Comparison of ENCODE assay signal across 24 mouse cellular contexts in genomic region chr15:102089914-102090585, GRCm38 (mm10). TPM values are rescaled to one million over a fixed set of nuclear protein-coding genes. Genes with fewer than 3 reads are reported as not detected.
A peak's percentile ranks its signal among the peaks of the same experiment; 100 is the strongest.
DNase-seq lines count a peak whose midpoint lies in the region; ATAC-seq and TF ChIP-seq lines count a peak whose summit lies in the region.
"Had no signal": no experiment of that assay in that cellular context is flagged by ENCODE, and none has a peak within 500 bp of the region (broad histone marks: within the 10 kb centered on the region; RNA-seq: fewer than 3 reads in every experiment).

No protein-coding gene starts in this region.

- TF ChIP-seq CTCF in midbrain, postnatal 0 days (IDR thresholded peaks at IDR 0.05) = no peak

- no peak for DNase-seq in heart, adult 8-10 months (ENCODE audit: low spot score)
- no peak for DNase-seq in limb, embryonic 10.5 days (ENCODE audit: low spot score)
- DNase-seq in midbrain, embryonic 11.5 days (ENCODE audit: low spot score, missing footprints) = peak; percentile 71
- DNase-seq in midbrain, postnatal 0 days (ENCODE audit: low spot score) = no peak
- DNase-seq in B cell, adult 2 months = no peak
- DNase-seq: adrenal gland, adult 8-10 months; adrenal gland, postnatal 36 days; cerebellum, adult 8-10 months; cerebellum, postnatal 14 days; embryo, embryonic 11 days; gastrocnemius, postnatal 10 days; heart, postnatal 14 days; kidney, adult 11 months had no signal

- H3K9me3 ChIP-seq in heart, embryonic 16.5 days (replicated peaks; ENCODE audit: control insufficient read depth, low read length) = no peaks in the 10 kb centered on the region
- H3K9me3 ChIP-seq in limb, embryonic 15.5 days = no peaks in the 10 kb centered on the region
- H3K9me3 ChIP-seq in limb, embryonic 10.5 days (replicated peaks) = no peaks in the 10 kb centered on the region
- H3K9me3 ChIP-seq in midbrain, embryonic 11.5 days (ENCODE audit: control insufficient read depth, low read length) = no peaks in the 10 kb centered on the region
- H3K9me3 ChIP-seq in midbrain, postnatal 0 days (ENCODE audit: low read length) = no peaks in the 10 kb centered on the region
- H3K9me3 ChIP-seq: embryonic facial prominence, embryonic 15.5 days; forebrain, embryonic 15.5 days; hindbrain, embryonic 15.5 days had no signal

- no peaks in the 10 kb centered on the region for H3K4me1 ChIP-seq in heart, embryonic 16.5 days (ENCODE audit: control insufficient read depth, insufficient read depth, low read length)
- H3K4me1 ChIP-seq in limb, embryonic 15.5 days = no peaks in the 10 kb centered on the region
- H3K4me1 ChIP-seq in limb, embryonic 10.5 days = no peaks in the 10 kb centered on the region
- no peaks in the 10 kb centered on the region for H3K4me1 ChIP-seq in midbrain, embryonic 11.5 days (ENCODE audit: control insufficient read depth, insufficient read depth, low read length)
- H3K4me1 ChIP-seq in midbrain, postnatal 0 days (ENCODE audit: insufficient read depth, low read length) = no peaks in the 10 kb centered on the region
- H3K4me1 ChIP-seq: embryonic facial prominence, embryonic 15.5 days; forebrain, embryonic 15.5 days; hindbrain, embryonic 15.5 days had no signal

- no peak overlapping the region for H3K27ac ChIP-seq in heart, embryonic 16.5 days (ENCODE audit: low read length)
- no peak overlapping the region for H3K27ac ChIP-seq in limb, embryonic 15.5 days
- no peak overlapping the region for H3K27ac ChIP-seq in limb, embryonic 10.5 days
- no peak overlapping the region for H3K27ac ChIP-seq in midbrain, embryonic 11.5 days (ENCODE audit: low read depth, low read length)
- no peak overlapping the region for H3K27ac ChIP-seq in midbrain, postnatal 0 days (ENCODE audit: low read depth, low read length)
- H3K27ac ChIP-seq: embryonic facial prominence, embryonic 15.5 days; forebrain, embryonic 15.5 days; hindbrain, embryonic 15.5 days had no signal

- 0 out of 2 replicates have a peak, but pooled peaks have one; percentile 19 for ATAC-seq in heart, embryonic 16.5 days (replicated peaks; ENCODE audit: extremely low read depth, insufficient read depth, low FRiP score)
- ATAC-seq in limb, embryonic 15.5 days (ENCODE audit: insufficient number of reproducible peaks, low FRiP score, low TSS enrichment, low read depth) = 0 out of 2 replicates have a peak, but pooled peaks have one; percentile 52
- ATAC-seq in midbrain, embryonic 11.5 days (ENCODE audit: low FRiP score) = no peak
- no peak for ATAC-seq in midbrain, postnatal 0 days (ENCODE audit: low FRiP score)
- ATAC-seq: activated CD4-positive, CD25-positive, alpha-beta regulatory T cell, adult 4 months; CD4-positive, CD25-positive, alpha-beta regulatory T cell, adult 4 months; forebrain, embryonic 15.5 days had no signal

- WGBS in heart, embryonic 16.5 days = 77% methylated on average over 12 of the region's 12 CpGs
- 69% methylated on average over 12 of the region's 12 CpGs for WGBS in limb, embryonic 15.5 days
- WGBS in limb, embryonic 10.5 days = 86% methylated on average over 12 of the region's 12 CpGs
- 93% methylated on average over 12 of the region's 12 CpGs for WGBS in midbrain, embryonic 11.5 days
- 82% methylated on average over 12 of the region's 12 CpGs for WGBS in midbrain, postnatal 0 days

- H3K9ac ChIP-seq in heart, embryonic 16.5 days (ENCODE audit: low read length) = no peak overlapping the region
- H3K9ac ChIP-seq in limb, embryonic 15.5 days = no peak overlapping the region
- H3K9ac ChIP-seq in midbrain, embryonic 11.5 days (ENCODE audit: low read length) = no peak overlapping the region
- no peak overlapping the region for H3K9ac ChIP-seq in midbrain, postnatal 0 days (replicated peaks; ENCODE audit: low read length, poor library complexity, severe bottlenecking)
- H3K9ac ChIP-seq: embryonic facial prominence, embryonic 15.5 days; forebrain, embryonic 15.5 days; hindbrain, embryonic 15.5 days had no signal

- H3K36me3 ChIP-seq in heart, embryonic 16.5 days (ENCODE audit: control insufficient read depth, insufficient read depth) = peaks cover 94% of the 10 kb centered on the region
- H3K36me3 ChIP-seq in limb, embryonic 15.5 days = peaks cover 98% of the 10 kb centered on the region
- H3K36me3 ChIP-seq in limb, embryonic 10.5 days = peaks cover 100% of the 10 kb centered on the region
- H3K36me3 ChIP-seq in midbrain, embryonic 11.5 days (ENCODE audit: control insufficient read depth, insufficient read depth, low read length) = peaks cover 55% of the 10 kb centered on the region
- peaks cover 78% of the 10 kb centered on the region for H3K36me3 ChIP-seq in midbrain, postnatal 0 days (ENCODE audit: insufficient read depth, low read length)

- H3K27me3 ChIP-seq in heart, embryonic 16.5 days (ENCODE audit: control insufficient read depth, insufficient read depth, low read length) = no peaks in the 10 kb centered on the region
- no peaks in the 10 kb centered on the region for H3K27me3 ChIP-seq in limb, embryonic 15.5 days
- no peaks in the 10 kb centered on the region for H3K27me3 ChIP-seq in limb, embryonic 10.5 days (ENCODE audit: low read depth, poor library complexity, severe bottlenecking)
- no peaks in the 10 kb centered on the region for H3K27me3 ChIP-seq in midbrain, embryonic 11.5 days (ENCODE audit: control insufficient read depth, insufficient read depth, low read length)
- no peaks in the 10 kb centered on the region for H3K27me3 ChIP-seq in midbrain, postnatal 0 days (ENCODE audit: insufficient read depth, low read length)
- H3K27me3 ChIP-seq: embryonic facial prominence, embryonic 15.5 days; forebrain, embryonic 15.5 days; hindbrain, embryonic 15.5 days had no signal

- H3K4me2 ChIP-seq in heart, embryonic 16.5 days (ENCODE audit: low read depth, low read length) = no peak overlapping the region
- H3K4me2 ChIP-seq in limb, embryonic 15.5 days = no peak overlapping the region
- H3K4me2 ChIP-seq in midbrain, embryonic 11.5 days = no peak overlapping the region
- H3K4me2 ChIP-seq in midbrain, postnatal 0 days (ENCODE audit: low read depth, low read length, poor library complexity, severe bottlenecking) = no peak overlapping the region
- H3K4me2 ChIP-seq: embryonic facial prominence, embryonic 15.5 days; forebrain, embryonic 15.5 days; hindbrain, embryonic 15.5 days had no signal

- no peak overlapping the region for H3K4me3 ChIP-seq in heart, embryonic 16.5 days (ENCODE audit: low read length)
- no peak overlapping the region for H3K4me3 ChIP-seq in limb, embryonic 15.5 days
- H3K4me3 ChIP-seq in limb, embryonic 10.5 days = no peak overlapping the region
- no peak overlapping the region for H3K4me3 ChIP-seq in midbrain, embryonic 11.5 days (ENCODE audit: low read depth, low read length)
- H3K4me3 ChIP-seq in midbrain, postnatal 0 days (ENCODE audit: low read depth, low read length) = no peak overlapping the region
- H3K4me3 ChIP-seq: embryonic facial prominence, embryonic 15.5 days; erythroblast, embryonic 14.5 days; forebrain, embryonic 15.5 days; hindbrain, embryonic 15.5 days had no signal

RNA-seq across cellular contexts. Expression of gene Tns2, which starts 10.2 kb away (rescaled TPM):
- polyA plus RNA-seq in heart, embryonic 16.5 days (2015; fragmentation: Nextera tagmentation; extraction: Ambion mirVana) = 33.2 and 35.1 TPM in 2 replicates
- 100 to 1,000 TPM; 123 to 146 (median 133) TPM for total RNA-seq in heart, adult 8-10 months (2022)
- polyA plus RNA-seq in limb, embryonic 15.5 days (2015; fragmentation: Nextera tagmentation; extraction: Ambion mirVana) = 47.5 and 48.6 TPM in 2 replicates
- 13.0 and 18.6 TPM in 2 replicates for polyA plus RNA-seq in limb, embryonic 10.5 days (2016; fragmentation: Nextera tagmentation; extraction: Ambion mirVana)
- 7.5 TPM in 2 replicates for polyA plus RNA-seq in midbrain, embryonic 11.5 days (2014; fragmentation: Nextera tagmentation; extraction: Ambion mirVana)
- 18.1 and 20.4 TPM in 2 replicates for total RNA-seq in midbrain, postnatal 0 days (2014; rRNA removed)
- 5.1 and 6.3 TPM in 2 replicates for polyA plus RNA-seq in midbrain, postnatal 0 days (2015; fragmentation: Nextera tagmentation; extraction: Ambion mirVana)
- total RNA-seq: common myeloid progenitor, adult 5-6 weeks had no signal

RNA-seq across cellular contexts. Expression of gene Eif4b, which starts 16.5 kb away (rescaled TPM):
- polyA plus RNA-seq in heart, embryonic 16.5 days (2015; fragmentation: Nextera tagmentation; extraction: Ambion mirVana) = 71.5 and 75.0 TPM in 2 replicates
- total RNA-seq in heart, adult 8-10 months (2022) = 100 to 1,000 TPM; 161 to 190 (median 169) TPM
- polyA plus RNA-seq in limb, embryonic 15.5 days (2015; fragmentation: Nextera tagmentation; extraction: Ambion mirVana) = 103 and 111 TPM in 2 replicates
- 133 and 140 TPM in 2 replicates for polyA plus RNA-seq in limb, embryonic 10.5 days (2016; fragmentation: Nextera tagmentation; extraction: Ambion mirVana)
- polyA plus RNA-seq in midbrain, embryonic 11.5 days (2014; fragmentation: Nextera tagmentation; extraction: Ambion mirVana) = 106 and 107 TPM in 2 replicates
- 161 and 169 TPM in 2 replicates for total RNA-seq in midbrain, postnatal 0 days (2014; rRNA removed)
- 65.8 and 68.2 TPM in 2 replicates for polyA plus RNA-seq in midbrain, postnatal 0 days (2015; fragmentation: Nextera tagmentation; extraction: Ambion mirVana)

RNA-seq across cellular contexts. Expression of gene Spryd3, which starts 46.0 kb away (rescaled TPM):
- 19.8 and 21.8 TPM in 2 replicates for polyA plus RNA-seq in heart, embryonic 16.5 days (2015; fragmentation: Nextera tagmentation; extraction: Ambion mirVana)
- 10 to 100 TPM; 13.2 to 16.8 (median 15.6) TPM for total RNA-seq in heart, adult 8-10 months (2022)
- 33.4 and 35.4 TPM in 2 replicates for polyA plus RNA-seq in limb, embryonic 15.5 days (2015; fragmentation: Nextera tagmentation; extraction: Ambion mirVana)
- 12.6 and 14.6 TPM in 2 replicates for polyA plus RNA-seq in limb, embryonic 10.5 days (2016; fragmentation: Nextera tagmentation; extraction: Ambion mirVana)
- 9.8 and 10.5 TPM in 2 replicates for polyA plus RNA-seq in midbrain, embryonic 11.5 days (2014; fragmentation: Nextera tagmentation; extraction: Ambion mirVana)
- 120 and 134 TPM in 2 replicates for total RNA-seq in midbrain, postnatal 0 days (2014; rRNA removed)
- polyA plus RNA-seq in midbrain, postnatal 0 days (2015; fragmentation: Nextera tagmentation; extraction: Ambion mirVana) = 118 and 120 TPM in 2 replicates

RNA-seq across cellular contexts. Expression of gene Igfbp6, which starts 54.1 kb away (rescaled TPM):
- polyA plus RNA-seq in heart, embryonic 16.5 days (2015; fragmentation: Nextera tagmentation; extraction: Ambion mirVana) = 11.9 and 15.0 TPM in 2 replicates
- total RNA-seq in heart, adult 8-10 months (2022) = 10 to 100 TPM; 20.6 to 52.4 (median 26.0) TPM
- polyA plus RNA-seq in limb, embryonic 15.5 days (2015; fragmentation: Nextera tagmentation; extraction: Ambion mirVana) = 17.5 and 24.6 TPM in 2 replicates
- polyA plus RNA-seq in limb, embryonic 10.5 days (2016; fragmentation: Nextera tagmentation; extraction: Ambion mirVana) = 0.23 and 0.46 TPM in 2 replicates
- 0.34 and 0.40 TPM in 2 replicates for polyA plus RNA-seq in midbrain, embryonic 11.5 days (2014; fragmentation: Nextera tagmentation; extraction: Ambion mirVana)
- total RNA-seq in midbrain, postnatal 0 days (2014; rRNA removed) = 11.9 and 13.6 TPM in 2 replicates
- polyA plus RNA-seq in midbrain, postnatal 0 days (2015; fragmentation: Nextera tagmentation; extraction: Ambion mirVana) = 9.9 and 12.7 TPM in 2 replicates
- total RNA-seq: common myeloid progenitor, adult 5-6 weeks had no signal
- polyA plus RNA-seq: embryonic facial prominence, embryonic 11.5 days; forebrain, embryonic 11.5 days had no signal

Comparison
In these comparisons a context has a peak if more than half of its experiments do, and no peak if none do; other contexts are left out.
1. ATAC-seq: peak in heart, embryonic 16.5 days (single experiment) and limb, embryonic 15.5 days (single experiment); none in midbrain, embryonic 11.5 days (single experiment) and midbrain, postnatal 0 days (single experiment).